Mouse (Mus musculus) embryonic facial prominence, embryonic 10.5 days (tissue): ENCODE results near the gene Anp32e. TPM values are rescaled to one million over a fixed set of nuclear protein-coding genes. Genes with fewer than 3 reads are reported as not detected.
"Not testable (repeated sequence)": the region's sequence is repeated elsewhere in the genome, so short reads cannot be mapped to it uniquely, and the experiment has no call there.

Experiments
- DNase-seq: peaks from one replicate; pipeline ENCODE4 v3.0.0-alpha.2; 2017; ENCODE audit warnings: low spot score
- H3K27ac ChIP-seq: fragments of 300-500 bp; sonication (generic); replicated peaks from 2 replicates; pipeline ENCODE4 v1.5.1; 2016; ENCODE audit warnings: mild to moderate bottlenecking
- H3K27me3 ChIP-seq: fragments of 300-500 bp; sonication (generic); replicated peaks from 2 replicates; pipeline ENCODE4 v1.6.1; 2016; ENCODE audit warnings: low read depth, mild to moderate bottlenecking; ENCODE audit not compliant: poor library complexity, severe bottlenecking
- H3K36me3 ChIP-seq: fragments of 300-500 bp; sonication (generic); replicated peaks from 2 replicates; pipeline ENCODE4 v1.6.1; 2016; ENCODE audit warnings: mild to moderate bottlenecking, moderate library complexity
- H3K4me1 ChIP-seq: fragments of 300-500 bp; sonication (generic); 2 replicates; pipeline ENCODE4 v1.6.1; 2016
- H3K4me3 ChIP-seq: fragments of 300-500 bp; sonication (generic); 2 replicates; pipeline ENCODE4 v1.5.1; 2016; ENCODE audit warnings: mild to moderate bottlenecking, moderate library complexity
- H3K9me3 ChIP-seq: fragments of 300-500 bp; sonication (generic); 2 replicates; pipeline ENCODE4 v1.6.1; 2016; ENCODE audit warnings: mild to moderate bottlenecking
- WGBS: fragments of 180-500 bp; shearing (Covaris S2); methylation state at CpG from one replicate; pipeline ENCODE4 v1.1.7; 2016; 5-methylcytosine and 5-hydroxymethylcytosine counted together
- polyA plus RNA-seq: library from polyadenylated mRNA; unstranded; fragments of >200 nt; fragmentation: Nextera tagmentation; extraction: Ambion mirVana; gene quantifications from 2 replicates; pipeline ENCODE4 v1.2.1, GENCODE M21; 2016

Anp32e gene
- polyA plus RNA-seq, 1 experiment from 2014 or later: 371 TPM

GRCm38 (mm10) chr3:95894317-95895160 lies 34.5 kb upstream of the Anp32e start:
- Histone ChIP-seq H3K27ac (peak overlapping the region; percentile 84), H3K4me1 (peaks cover 50% of the 10 kb centered on the region), H3K27me3 (no peaks in the 10 kb centered on the region), H3K4me3 (peak overlapping the region; percentile 82), H3K9me3 (no peaks in the 10 kb centered on the region), H3K36me3 (peaks cover 30% of the 10 kb centered on the region)
- WGBS: 15% methylated on average over 16 of the region's 16 CpGs
- DNase-seq: peak; percentile 41

DNA sequence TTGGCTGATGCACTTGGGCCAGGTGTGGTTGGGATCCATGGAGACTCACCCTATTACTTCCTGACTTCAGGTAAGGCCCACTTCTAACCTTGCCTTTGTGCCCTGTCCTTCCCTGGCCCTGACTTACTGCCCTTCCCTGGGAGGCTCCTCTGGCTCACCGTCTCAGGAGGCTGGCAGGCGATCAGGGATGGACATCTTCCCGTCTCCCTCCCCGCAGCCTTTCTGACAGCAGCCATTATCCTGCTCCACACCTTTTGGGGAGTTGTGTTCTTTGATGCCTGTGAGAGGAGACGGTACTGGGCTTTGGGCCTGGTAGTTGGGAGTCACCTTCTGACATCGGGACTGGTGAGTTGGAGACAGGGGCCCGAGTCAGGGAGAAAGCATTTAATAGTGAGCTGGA lies 33.5 kb upstream of the Anp32e start:
- H3K27ac ChIP-seq, DNase-seq, H3K27me3 ChIP-seq, H3K9me3 ChIP-seq: not testable (repeated sequence)
- H3K36me3 ChIP-seq: peaks cover 40% of the 10 kb centered on the region
- peaks cover 45% of the 10 kb centered on the region for H3K4me1 ChIP-seq
- WGBS: 93% methylated on average over 7 of the region's 7 CpGs
- H3K4me3 ChIP-seq: peak overlapping the region; percentile 29

GRCm38 (mm10) chr3:95899800-95900524 lies 29.1 kb upstream of the Anp32e start:
- H3K4me1 ChIP-seq: peaks cover 46% of the 10 kb centered on the region
- no peaks in the 10 kb centered on the region for H3K9me3 ChIP-seq
- DNase-seq: no peak
- 75% methylated on average over 13 of the region's 13 CpGs for WGBS
- no peaks in the 10 kb centered on the region for H3K27me3 ChIP-seq
- H3K4me3 ChIP-seq: no peak overlapping the region
- H3K36me3 ChIP-seq: peaks cover 56% of the 10 kb centered on the region
- no peak overlapping the region for H3K27ac ChIP-seq

DNA sequence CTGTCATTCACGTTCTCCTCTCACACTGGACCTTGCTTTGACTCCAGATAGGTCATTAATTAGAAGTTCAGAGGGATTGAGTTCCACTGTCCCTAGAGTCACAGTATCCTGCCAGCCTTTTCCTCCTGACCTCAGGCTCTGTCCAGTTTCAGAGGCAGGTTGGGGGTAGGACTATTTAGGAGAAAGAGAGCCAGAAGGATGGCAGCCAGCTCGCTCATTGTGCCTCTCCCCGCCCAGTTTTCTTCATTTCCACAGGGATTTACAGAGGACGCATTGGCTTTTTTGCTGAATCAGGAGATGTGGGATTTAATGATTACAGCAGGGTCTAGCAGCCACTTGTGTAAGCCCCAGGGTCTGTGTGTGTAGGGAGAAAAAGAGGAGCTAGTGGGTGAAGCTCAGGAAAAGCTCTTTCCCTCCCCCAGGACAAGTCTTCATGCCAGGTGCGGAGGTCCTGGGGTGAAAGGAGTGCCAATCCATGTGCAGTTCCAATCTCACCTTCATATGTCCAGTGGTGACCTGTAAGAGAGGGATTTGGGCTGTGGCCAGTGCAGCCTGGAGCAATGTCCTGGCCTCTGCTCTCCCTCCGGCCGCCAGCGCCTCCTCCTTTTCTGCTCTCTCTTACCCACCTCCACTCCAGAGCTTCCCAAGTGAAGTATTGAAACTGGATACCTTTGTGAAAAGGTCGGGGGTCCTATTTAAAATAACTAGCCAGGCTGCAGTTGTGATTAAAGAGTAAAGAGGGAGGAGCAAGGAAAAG lies 27.3 kb upstream of the Anp32e start:
- 65% methylated on average over 9 of the region's 9 CpGs for WGBS
- Histone ChIP-seq H3K27ac (peak overlapping the region; percentile 92), H3K4me3 (peak overlapping the region; percentile 64), H3K36me3 (peaks cover 49% of the 10 kb centered on the region), H3K4me1 (peaks cover 57% of the 10 kb centered on the region), H3K9me3 (no peaks in the 10 kb centered on the region), H3K27me3 (no peaks in the 10 kb centered on the region)
- DNase-seq: no peak

GRCm38 (mm10) chr3:95902373-95902625 lies 26.7 kb upstream of the Anp32e start:
- DNase-seq: no peak
- peaks cover 1% of the 10 kb centered on the region; the same call in 1 of the 2 replicates for H3K27me3 ChIP-seq
- H3K36me3 ChIP-seq: peaks cover 48% of the 10 kb centered on the region
- H3K4me3 ChIP-seq: peak overlapping the region; percentile 64
- no peaks in the 10 kb centered on the region for H3K9me3 ChIP-seq
- peaks cover 62% of the 10 kb centered on the region for H3K4me1 ChIP-seq
- peak overlapping the region; percentile 92 for H3K27ac ChIP-seq

DNA sequence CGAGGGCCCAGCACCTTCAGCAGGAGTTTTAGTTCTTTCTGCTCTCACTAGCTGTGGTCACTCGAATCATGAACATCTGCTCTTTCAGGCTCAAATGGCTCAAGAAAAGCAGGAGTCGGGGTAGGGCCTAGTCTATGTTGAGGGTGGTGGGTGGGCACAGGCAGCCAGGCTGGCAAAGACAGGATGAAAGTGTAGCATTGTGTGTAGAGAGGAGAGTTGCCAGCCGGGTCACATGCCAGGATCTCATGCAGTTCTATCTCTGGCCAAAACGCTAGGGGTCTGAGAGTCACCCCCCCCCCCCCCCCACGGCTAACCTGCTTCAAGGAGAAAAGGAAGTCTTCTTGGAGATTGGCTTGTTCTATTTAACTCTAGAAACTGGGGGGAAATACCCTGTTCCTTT lies 26.4 kb upstream of the Anp32e start:
- DNase-seq: peak; percentile 18
- Histone ChIP-seq H3K27ac (peak overlapping the region; percentile 92), H3K4me3 (peak overlapping the region; percentile 64), H3K9me3 (no peaks in the 10 kb centered on the region), H3K36me3 (peaks cover 44% of the 10 kb centered on the region), H3K4me1 (peaks cover 63% of the 10 kb centered on the region), H3K27me3 (peaks cover 4% of the 10 kb centered on the region; the same call in 1 of the 2 replicates)
- 42% methylated on average over 6 of the region's 6 CpGs for WGBS

DNA sequence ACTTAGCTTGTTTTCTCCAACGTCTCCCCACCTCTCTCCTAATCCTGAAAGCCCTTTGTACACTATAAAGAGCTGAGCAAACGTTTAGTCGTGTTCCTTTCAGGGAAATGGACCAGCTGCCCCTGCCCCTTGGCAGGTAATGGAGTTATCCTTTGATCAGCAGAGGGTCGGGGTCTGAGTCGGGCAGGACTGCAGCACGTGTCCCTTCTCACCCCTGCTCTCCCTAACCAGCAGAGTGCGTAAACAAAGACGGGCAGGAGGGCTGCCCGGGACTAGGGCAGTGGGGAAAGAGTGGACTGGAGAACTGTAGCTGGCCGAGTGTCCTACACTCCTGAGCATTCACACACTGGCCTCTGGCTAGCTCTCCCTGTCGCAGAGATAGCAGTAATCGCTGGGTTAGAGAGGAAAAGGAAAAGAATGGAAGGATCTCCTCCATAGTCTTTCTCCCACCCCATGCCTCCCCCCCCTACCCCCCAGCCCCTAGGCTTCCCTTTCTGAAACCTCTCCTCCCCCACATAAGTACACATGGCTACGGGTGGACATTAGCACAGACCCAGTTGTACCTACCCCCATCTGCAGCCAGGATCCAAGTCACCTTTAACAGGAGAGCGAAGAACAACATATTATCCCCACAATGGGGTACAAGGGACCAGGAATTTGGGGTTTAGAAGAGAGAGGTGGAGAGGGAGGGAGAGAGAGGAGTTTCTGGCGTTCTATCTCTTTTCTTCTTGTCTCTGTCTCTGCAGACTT lies 25.1 kb upstream of the Anp32e start:
- under 1% methylated on average over 15 of the region's 15 CpGs for WGBS
- peaks cover 9% of the 10 kb centered on the region; the same call in 1 of the 2 replicates for H3K27me3 ChIP-seq
- peaks cover 32% of the 10 kb centered on the region for H3K36me3 ChIP-seq
- H3K27ac ChIP-seq: peak overlapping the region; percentile 92
- H3K9me3 ChIP-seq: no peaks in the 10 kb centered on the region
- H3K4me1 ChIP-seq: peaks cover 63% of the 10 kb centered on the region
- H3K4me3 ChIP-seq: peak overlapping the region; percentile 64
- DNase-seq: peak; percentile 74

GRCm38 (mm10) chr3:95904568-95904967 lies 24.5 kb upstream of the Anp32e start, which contains the start of gene Car14:
Gene Car14 (minus strand): TSS chr3:95904691.
- H3K9me3 ChIP-seq: no peaks in the 10 kb centered on the region
- peaks cover 63% of the 10 kb centered on the region for H3K4me1 ChIP-seq
- H3K27ac ChIP-seq: peak within 1 kb of the TSS; percentile 92
- H3K4me3 ChIP-seq: peak within 1 kb of the TSS; percentile 64
- H3K27me3 ChIP-seq: peaks cover 9% of the 10 kb centered on the region; the same call in 1 of the 2 replicates
- peaks cover 25% of the 10 kb centered on the region for H3K36me3 ChIP-seq
- WGBS: under 1% methylated on average over 15 of the region's 15 CpGs
- DNase-seq: peak; percentile 77

DNA sequence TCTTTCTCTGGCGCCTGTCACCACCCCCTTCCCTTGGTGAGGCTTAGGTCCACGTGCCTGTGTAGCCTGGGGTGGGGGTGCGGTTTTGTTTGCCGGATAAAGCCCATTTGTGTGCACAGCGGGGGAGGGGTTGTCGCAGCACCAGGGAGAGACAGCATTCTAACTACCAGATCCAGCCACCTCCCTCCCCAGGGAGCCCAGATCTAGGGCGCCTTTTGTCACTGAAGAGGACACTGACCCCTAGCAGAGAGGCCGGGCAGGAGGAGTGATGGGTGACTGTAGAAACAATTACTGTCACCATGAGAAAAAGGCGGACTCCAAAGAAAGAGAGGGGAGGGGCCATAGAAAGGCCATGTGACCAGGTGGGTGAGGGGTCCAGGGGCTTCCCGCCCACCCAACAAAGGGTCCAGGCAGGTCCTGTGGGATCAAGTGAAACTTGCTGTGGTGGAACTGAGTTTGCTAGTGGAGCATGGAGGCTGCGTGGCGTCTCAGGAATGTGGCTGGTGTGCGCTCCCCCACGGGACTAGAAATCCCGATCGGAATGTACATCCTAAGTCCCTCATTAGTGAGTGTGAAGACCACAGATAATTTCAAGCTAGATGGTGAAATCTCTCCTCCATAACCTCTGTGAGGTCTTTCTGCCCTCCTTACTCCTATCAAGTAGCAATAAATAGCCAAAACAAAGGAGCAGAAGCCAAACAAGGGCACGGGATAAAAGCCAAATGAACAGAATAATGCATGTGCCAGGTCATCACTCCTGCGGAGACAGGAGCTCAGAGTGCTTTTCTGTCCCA lies 23.7 kb upstream of the Anp32e start:
- WGBS: under 1% methylated on average over 18 of the region's 18 CpGs

GRCm38 (mm10) chr3:95905940-95906492 lies 23.0 kb upstream of the Anp32e start:
- Histone ChIP-seq H3K9me3 (no peaks in the 10 kb centered on the region), H3K4me1 (peaks cover 60% of the 10 kb centered on the region), H3K27ac (peak overlapping the region; percentile 92), H3K36me3 (peaks cover 11% of the 10 kb centered on the region), H3K4me3 (peak overlapping the region; percentile 64), H3K27me3 (peaks cover 9% of the 10 kb centered on the region; the same call in 1 of the 2 replicates)
- DNase-seq: peak; percentile 72
- WGBS: 1% methylated on average over 12 of the region's 12 CpGs

More for the DNA sequence above, 23.7 kb upstream of the Anp32e start:
- Histone ChIP-seq H3K27me3 (peaks cover 9% of the 10 kb centered on the region; the same call in 1 of the 2 replicates), H3K27ac (peak overlapping the region; percentile 92), H3K4me1 (peaks cover 60% of the 10 kb centered on the region), H3K36me3 (peaks cover 17% of the 10 kb centered on the region), H3K9me3 (no peaks in the 10 kb centered on the region), H3K4me3 (peak overlapping the region; percentile 64)
- DNase-seq: peak; percentile 86

- H3K27ac ChIP-seq: no peak overlapping the region; the same call in 1 of the 2 replicates
- H3K4me3 ChIP-seq: peak overlapping the region; percentile 64
- peaks cover 55% of the 10 kb centered on the region for H3K4me1 ChIP-seq
- WGBS: under 1% methylated on average over 12 of the region's 12 CpGs
- H3K36me3 ChIP-seq: peaks cover 2% of the 10 kb centered on the region; the same call in 1 of the 2 replicates
- H3K9me3 ChIP-seq: no peaks in the 10 kb centered on the region
- peak; percentile 83 for DNase-seq
- H3K27me3 ChIP-seq: peaks cover 9% of the 10 kb centered on the region; the same call in 1 of the 2 replicates
These were observed 22.2 kb upstream of the Anp32e start for GRCm38 (mm10) chr3:95906860-95907259.
